Mouse (Mus musculus) lung, adult 2 months (tissue): ENCODE measurements at regions not wholly inside any gene's neighbourhood (a gene's known extent, or its start where the extent isn't known, plus 50 kb on each side); places are given as distances from the start of the nearest gene placed in this dataset.

Experiments
- DNase-seq: peaks from one replicate; pipeline ENCODE4 v3.0.0; 2022
- H3K4me1 ChIP-seq: fragments of 200-500 bp; 2 replicates; pipeline ENCODE4 v1.6.1; 2011; ENCODE audit warnings: low read length; ENCODE audit not compliant: control insufficient read depth, insufficient read depth
- H3K4me3 ChIP-seq: fragments of 200-500 bp; replicated peaks from 2 replicates; pipeline ENCODE3; 2011; ENCODE audit warnings: low read depth, mild to moderate bottlenecking, control low read depth, low read length; ENCODE audit errors: extremely low read depth
- CTCF ChIP-seq: fragments of 200-500 bp; IDR thresholded peaks from 2 replicates; pipeline ENCODE4 v1.5.1; 2011; ENCODE audit warnings: mild to moderate bottlenecking, low read length, control low read depth; ENCODE audit not compliant: insufficient read depth
- POLR2A ChIP-seq: fragments of 200-500 bp; IDR thresholded peaks from 2 replicates; pipeline ENCODE4 v1.6.1; 2011; ENCODE audit warnings: low read depth, mild to moderate bottlenecking, control low read depth, low read length, borderline replicate concordance; ENCODE audit errors: extremely low read depth
- WGBS: fragments of 180-500 bp; shearing (Covaris S2); methylation state at CpG from one replicate; pipeline ENCODE4 v1.1.7; 2018; 5-methylcytosine and 5-hydroxymethylcytosine counted together

DNA sequence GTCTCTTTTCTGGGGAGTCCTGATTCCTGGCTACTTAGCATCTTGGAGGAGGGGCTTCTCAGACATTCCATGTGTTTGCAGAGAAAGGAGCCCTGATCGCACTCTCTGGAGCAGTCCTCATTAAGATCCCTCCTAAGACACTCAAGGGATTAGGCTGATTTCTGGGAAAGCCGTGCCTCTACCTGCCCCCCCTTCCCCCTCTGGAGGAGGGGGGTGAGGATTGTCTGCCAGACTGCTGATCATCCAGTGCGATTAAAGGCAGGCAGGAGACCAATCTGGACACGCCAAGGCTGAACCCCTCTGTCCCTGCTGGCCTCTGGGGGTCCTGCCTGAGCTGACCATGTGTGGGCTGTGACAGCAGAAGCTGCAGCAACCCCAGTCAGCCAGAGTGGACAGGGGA is 65.4 kb downstream of the Vegfa start:
- Histone ChIP-seq H3K4me1 (no peaks in the 10 kb centered on the region), H3K4me3 (no peak overlapping the region)
- no peak for DNase-seq
- WGBS: 58% methylated on average over 4 of the region's 4 CpGs
- TF ChIP-seq CTCF: no peak
- TF ChIP-seq POLR2A: no peak

DNA sequence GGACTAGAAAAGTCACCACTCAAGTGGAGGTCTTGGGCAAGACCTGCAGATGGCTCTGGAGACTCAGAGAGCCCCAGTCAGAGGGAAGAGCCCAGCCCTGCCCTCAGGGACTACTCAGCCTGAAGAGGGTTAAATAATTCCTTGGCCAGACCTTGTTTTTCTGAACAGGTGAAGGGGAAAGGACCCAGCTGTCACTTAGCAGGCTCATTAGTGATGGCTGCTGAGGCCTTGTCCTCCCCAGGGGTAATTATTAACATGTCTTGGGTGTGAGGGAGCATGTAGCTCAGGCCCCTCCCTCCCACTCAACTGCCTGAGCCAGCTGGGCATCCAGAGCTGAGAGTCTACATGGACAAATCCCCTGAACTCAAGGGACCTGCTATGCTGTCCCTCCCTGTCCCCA is 68.1 kb downstream of the Vegfa start:
- TF ChIP-seq POLR2A (no peak), CTCF (no peak)
- Histone ChIP-seq H3K4me3 (no peak overlapping the region), H3K4me1 (no peaks in the 10 kb centered on the region)
- DNase-seq: no peak

DNA sequence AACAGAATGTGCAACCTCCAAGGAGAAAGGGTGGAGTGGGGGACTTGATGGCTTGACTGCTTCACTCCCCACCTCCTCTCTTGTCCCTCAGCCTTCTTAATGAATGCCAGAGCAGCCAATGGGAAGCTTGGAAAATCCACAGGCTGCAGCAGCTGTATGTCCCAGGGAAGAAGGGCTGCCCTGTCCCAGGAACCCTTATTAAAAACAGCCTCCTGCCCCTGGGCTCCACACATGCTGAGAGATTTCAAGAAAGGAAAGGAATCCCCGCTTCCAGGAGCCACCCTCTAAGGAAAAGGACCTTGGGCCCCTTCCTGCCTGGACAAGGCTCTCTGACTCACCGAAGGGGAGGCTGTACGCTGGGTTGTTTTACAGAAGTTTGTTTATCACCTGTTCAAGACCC is 68.8 kb downstream of the Vegfa start:
- Histone ChIP-seq H3K4me1 (no peaks in the 10 kb centered on the region), H3K4me3 (no peak overlapping the region)
- TF ChIP-seq CTCF: no peak
- TF ChIP-seq POLR2A: no peak
- WGBS: 55% methylated on average over 3 of the region's 3 CpGs
- no peak for DNase-seq

DNA sequence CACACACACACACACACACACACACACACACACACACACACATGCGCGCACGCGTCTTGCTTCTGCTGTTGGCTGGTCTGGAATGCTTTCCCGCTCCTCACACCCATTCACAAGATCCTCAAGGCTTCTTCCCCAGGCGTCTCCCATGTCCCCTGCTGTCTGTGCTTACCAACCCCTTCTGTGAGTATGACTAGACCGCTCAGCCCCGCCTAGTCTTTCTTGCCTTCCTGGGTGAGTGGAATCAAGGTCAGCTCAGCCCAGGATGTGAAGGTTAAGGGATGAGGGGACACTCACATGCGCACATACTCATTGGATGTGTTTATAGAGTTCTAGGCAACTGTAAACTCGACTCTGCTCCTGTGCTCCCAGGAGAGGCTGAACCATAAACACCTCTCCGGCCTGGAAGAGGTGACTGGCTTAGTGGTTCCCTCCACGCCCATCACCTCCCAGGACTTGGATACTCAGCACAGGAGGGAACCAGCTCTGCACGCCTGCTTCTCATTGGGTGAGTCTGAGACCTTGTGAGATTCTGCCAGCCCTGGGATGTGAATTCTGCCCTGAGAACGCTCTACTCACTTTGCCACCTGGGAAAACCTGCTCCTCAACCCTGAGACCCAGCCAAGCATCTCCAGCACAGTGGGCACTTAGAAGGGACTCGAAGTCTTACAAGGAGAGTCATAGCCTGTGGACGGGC is 70.4 kb downstream of the Vegfa start:
- TF ChIP-seq CTCF (no peak), POLR2A (no peak)
- Histone ChIP-seq H3K4me1 (no peaks in the 10 kb centered on the region), H3K4me3 (no peak overlapping the region)
- WGBS: 83% methylated on average over 16 of the region's 16 CpGs
- DNase-seq: no peak

DNA sequence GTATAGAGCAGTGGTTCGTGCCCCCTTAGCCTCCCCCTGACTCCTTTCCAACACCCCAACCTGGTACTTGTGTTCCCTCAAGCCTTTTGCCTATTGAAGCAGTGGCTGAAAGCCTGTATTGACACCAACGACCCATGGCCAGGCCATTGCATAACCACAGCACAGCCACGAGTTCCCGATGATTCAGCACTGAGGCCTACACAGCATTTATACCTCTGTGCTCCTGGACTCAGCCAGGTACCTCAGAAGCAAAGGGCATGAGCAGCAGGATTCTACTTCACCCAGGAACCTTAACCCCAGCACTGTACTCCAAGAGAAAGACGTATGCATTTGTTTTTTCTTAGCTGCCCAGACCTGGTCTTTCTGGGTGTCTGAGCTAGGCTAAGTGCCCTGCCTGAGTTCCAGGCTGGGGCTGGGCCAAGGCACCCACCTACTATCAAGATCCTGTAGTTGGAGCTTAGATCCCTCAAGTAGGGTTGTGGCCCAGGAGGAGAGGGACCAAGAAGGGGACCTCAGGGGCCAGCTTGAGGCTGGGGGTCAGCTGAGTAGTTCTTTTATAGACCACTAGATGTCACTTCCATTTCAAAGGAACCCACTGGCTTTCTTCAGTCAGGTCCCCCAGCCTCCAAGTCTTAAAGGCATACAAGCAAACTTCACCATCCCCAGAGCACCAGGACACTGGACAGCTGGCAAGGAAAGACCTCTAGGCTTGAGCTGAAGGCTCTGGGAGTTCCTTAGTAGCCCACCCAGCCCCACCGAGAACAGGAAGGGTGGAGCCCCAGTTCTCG is 73.9 kb downstream of the Vegfa start:
- DNase-seq: peak; percentile 41
- 53% methylated on average over 7 of the region's 7 CpGs for WGBS
- peak; percentile 27; the same call in 1 of the 2 replicates for TF ChIP-seq CTCF
- no peak for TF ChIP-seq POLR2A
- Histone ChIP-seq H3K4me3 (no peak overlapping the region), H3K4me1 (no peaks in the 10 kb centered on the region)

DNA sequence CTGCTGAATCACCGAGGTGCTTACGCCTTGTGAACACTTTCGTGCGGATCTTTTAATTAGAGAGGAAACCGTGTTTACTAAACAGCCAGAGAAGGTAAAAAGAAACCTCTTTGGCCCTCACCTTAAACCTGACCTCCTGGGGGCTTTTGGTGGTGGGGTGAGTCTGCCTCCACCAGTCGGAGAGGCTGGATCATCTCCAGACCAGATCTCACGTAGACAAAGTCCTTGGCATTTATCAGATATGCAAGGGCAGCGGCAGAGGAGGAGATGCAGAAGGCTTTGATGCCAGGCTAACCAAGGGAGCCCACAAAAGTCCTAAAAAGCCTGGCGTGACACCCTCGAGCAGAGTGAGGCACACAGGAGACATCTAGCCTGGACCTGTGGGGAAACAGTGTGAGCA is 76.7 kb downstream of the Vegfa start:
- DNase-seq: no peak
- TF ChIP-seq POLR2A (no peak), CTCF (no peak)
- 55% methylated on average over 10 of the region's 10 CpGs for WGBS
- Histone ChIP-seq H3K4me1 (no peaks in the 10 kb centered on the region), H3K4me3 (no peak overlapping the region)

DNA sequence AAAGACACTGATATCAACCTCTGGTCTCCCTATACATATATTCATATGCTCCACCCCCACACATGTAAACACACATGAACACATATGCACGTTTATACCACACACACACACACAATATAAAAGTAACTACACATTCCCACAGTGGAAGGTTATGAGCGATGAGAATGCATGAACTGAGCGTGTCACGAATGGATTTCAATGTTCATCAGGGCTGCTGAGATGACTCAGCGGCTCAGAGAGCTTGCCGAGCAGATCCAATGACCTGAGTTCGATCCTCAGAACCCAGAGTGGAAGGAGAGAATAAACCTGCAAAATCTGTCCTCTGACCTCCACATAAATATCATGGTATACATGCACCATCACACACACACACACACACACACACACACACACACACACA is 77.3 kb downstream of the Vegfa start:
- DNase-seq: no peak
- Histone ChIP-seq H3K4me3 (no peak overlapping the region), H3K4me1 (no peaks in the 10 kb centered on the region)
- 87% methylated on average over 7 of the region's 7 CpGs for WGBS
- TF ChIP-seq POLR2A (no peak), CTCF (no peak)

DNA sequence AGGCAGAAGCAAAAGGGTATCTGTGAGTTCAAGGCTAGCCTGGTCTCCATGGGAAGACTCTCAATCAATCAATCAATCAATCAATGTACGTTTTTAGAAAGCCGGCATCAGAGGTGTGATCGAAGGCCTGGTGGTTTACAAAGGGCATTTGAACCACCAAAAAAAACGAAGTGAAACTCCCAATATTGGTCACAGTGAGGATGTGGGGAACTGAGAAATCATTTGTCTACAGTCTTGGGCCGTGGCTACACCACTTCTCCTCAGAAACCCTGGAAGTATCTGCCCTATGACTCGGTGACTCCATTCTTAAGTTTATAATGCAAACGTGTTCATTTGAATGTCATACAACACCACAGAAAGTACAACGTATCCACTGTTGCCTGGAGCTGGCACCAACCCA is 78.6 kb downstream of the Vegfa start:
- Histone ChIP-seq H3K4me3 (no peak overlapping the region), H3K4me1 (no peaks in the 10 kb centered on the region)
- 71% methylated on average over 8 of the region's 8 CpGs for WGBS
- TF ChIP-seq CTCF: no peak
- no peak for TF ChIP-seq POLR2A
- DNase-seq: no peak

DNA sequence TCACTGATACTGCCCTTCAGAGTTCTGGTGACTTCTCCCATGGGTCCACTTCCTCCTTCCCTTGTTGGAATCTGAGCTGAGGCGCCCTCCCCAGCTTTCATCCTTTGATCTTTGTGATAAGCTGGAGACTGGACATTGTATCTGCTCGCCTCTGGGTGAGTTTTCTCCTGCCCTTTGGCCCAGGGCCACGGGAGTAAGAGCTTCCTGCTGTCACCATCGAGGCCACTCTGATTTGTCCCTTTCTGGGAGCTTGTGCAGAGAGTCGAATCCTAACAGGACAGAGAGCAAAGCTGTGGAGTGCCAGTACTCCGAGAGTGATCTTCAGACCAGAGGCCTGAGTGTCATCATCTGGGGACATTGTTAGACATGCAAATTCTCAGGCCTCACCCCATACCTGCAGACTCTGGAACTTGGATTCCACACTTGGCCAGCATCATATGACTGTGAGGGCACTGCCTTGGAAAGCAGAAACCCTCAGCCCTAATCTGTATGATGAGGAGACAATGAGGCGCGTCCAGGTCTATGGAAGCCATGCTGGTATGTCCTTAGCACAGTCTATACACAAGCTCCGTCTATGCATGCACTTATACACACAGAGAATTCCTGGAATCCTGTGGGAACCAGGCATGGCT is 81.5 kb downstream of the Vegfa start:
- 49% methylated on average over 9 of the region's 9 CpGs for WGBS
- TF ChIP-seq CTCF: no peak
- TF ChIP-seq POLR2A: no peak

More for the DNA sequence above, 81.5 kb downstream of the Vegfa start:
- no peak overlapping the region for H3K4me3 ChIP-seq
- no peaks in the 10 kb centered on the region for H3K4me1 ChIP-seq
- DNase-seq: no peak
